ENCODE assay signal across 8 mouse cellular contexts in genomic region chr13:99900557-99900892, GRCm38 (mm10). TPM values are rescaled to one million over a fixed set of nuclear protein-coding genes. Genes with fewer than 3 reads are reported as not detected.
DNase-seq lines count a peak whose midpoint lies in the region; ATAC-seq and TF ChIP-seq lines count a peak whose summit lies in the region.

No protein-coding gene starts in this region.

- no peaks in the 10 kb centered on the region for H3K36me3 ChIP-seq in forebrain, embryonic 10.5 days (replicated peaks)
- H3K36me3 ChIP-seq in hindbrain, embryonic 13.5 days = no peaks in the 10 kb centered on the region
- H3K36me3 ChIP-seq in liver, embryonic 13.5 days = no peaks in the 10 kb centered on the region

- peak; percentile 5 to 26 for DNase-seq in heart, adult 18-20 months
- no peak for DNase-seq in heart, postnatal 25 days (ENCODE audit: low spot score)
- DNase-seq in R1 (ENCODE audit: low read depth, low spot score) = peak; percentile 79
- peak; percentile 62 for DNase-seq in forebrain, embryonic 10.5 days (ENCODE audit: extremely low spot score, low spot score)
- peak; percentile 12 for DNase-seq in liver, embryonic 13.5 days
- no peak for DNase-seq in cerebellum, adult 11-12 months

- intact Hi-C loops in heart, postnatal 25 days (cut with DNase I) = no loop called here

- H3K27ac ChIP-seq in forebrain, embryonic 10.5 days = no peak overlapping the region
- H3K27ac ChIP-seq in hindbrain, embryonic 13.5 days = no peak overlapping the region
- no peak overlapping the region for H3K27ac ChIP-seq in liver, embryonic 13.5 days
- H3K27ac ChIP-seq in olfactory bulb, adult 2 months (ENCODE audit: insufficient read depth, low read depth, low read length) = no peak overlapping the region

- TF ChIP-seq CTCF in olfactory bulb, adult 2 months (IDR thresholded peaks at IDR 0.05; ENCODE audit: insufficient read depth, low read depth, low read length) = no peak

- peak overlapping the region; percentile 48 for H3K4me3 ChIP-seq in forebrain, embryonic 10.5 days
- peak overlapping the region; percentile 43 for H3K4me3 ChIP-seq in hindbrain, embryonic 13.5 days
- H3K4me3 ChIP-seq in liver, embryonic 13.5 days (replicated peaks) = no peak overlapping the region
- peak overlapping the region; percentile 35 for H3K4me3 ChIP-seq in olfactory bulb, adult 2 months (ENCODE audit: insufficient read depth, low read depth, low read length)

- no peak for TF ChIP-seq POLR2A in olfactory bulb, adult 2 months (IDR thresholded peaks at IDR 0.05; ENCODE audit: insufficient read depth, low read depth, low read length)

- peaks cover 22% of the 10 kb centered on the region for H3K4me1 ChIP-seq in forebrain, embryonic 10.5 days
- H3K4me1 ChIP-seq in hindbrain, embryonic 13.5 days (replicated peaks) = peaks cover 17% of the 10 kb centered on the region
- no peaks in the 10 kb centered on the region for H3K4me1 ChIP-seq in liver, embryonic 13.5 days (replicated peaks)
- H3K4me1 ChIP-seq in olfactory bulb, adult 2 months (ENCODE audit: control insufficient read depth, insufficient read depth, low read length) = peaks cover 8% of the 10 kb centered on the region; the same call in 1 of the 2 replicates

- peak overlapping the region; percentile 71 for H3K4me2 ChIP-seq in hindbrain, embryonic 13.5 days
- no peak overlapping the region for H3K4me2 ChIP-seq in liver, embryonic 13.5 days

- no peaks in the 10 kb centered on the region for H3K9me3 ChIP-seq in forebrain, embryonic 10.5 days
- H3K9me3 ChIP-seq in hindbrain, embryonic 13.5 days = no peaks in the 10 kb centered on the region
- no peaks in the 10 kb centered on the region for H3K9me3 ChIP-seq in liver, embryonic 13.5 days (replicated peaks)

- peak; percentile 71 for ATAC-seq in hindbrain, embryonic 13.5 days (ENCODE audit: low FRiP score)
- no peak for ATAC-seq in liver, embryonic 13.5 days (ENCODE audit: low read depth)

- peak overlapping the region; percentile 64 for H3K9ac ChIP-seq in hindbrain, embryonic 13.5 days
- no peak overlapping the region for H3K9ac ChIP-seq in liver, embryonic 13.5 days

- H3K27me3 ChIP-seq in forebrain, embryonic 10.5 days (ENCODE audit: poor library complexity, severe bottlenecking) = peaks cover 55% of the 10 kb centered on the region
- H3K27me3 ChIP-seq in hindbrain, embryonic 13.5 days = peaks cover 45% of the 10 kb centered on the region
- H3K27me3 ChIP-seq in liver, embryonic 13.5 days = peaks cover 33% of the 10 kb centered on the region

- 2% methylated on average over 29 of the region's 30 CpGs for WGBS in forebrain, embryonic 10.5 days
- under 1% methylated on average over 29 of the region's 30 CpGs for WGBS in hindbrain, embryonic 13.5 days
- 6% methylated on average over 28 of the region's 30 CpGs for WGBS in liver, embryonic 13.5 days (ENCODE audit: insufficient replicate concordance)
- 2% methylated on average over 30 of the region's 30 CpGs for WGBS in olfactory bulb, adult 2 months

RNA-seq across cellular contexts. Expression of gene Cartpt, which starts 0.4 kb away (rescaled TPM):
- not detected for total RNA-seq in heart, adult 18-20 months (2021)
- not detected for total RNA-seq in heart, postnatal 25 days (2021)
- 0.53 and 0.95 TPM in 2 replicates for polyA plus RNA-seq in forebrain, embryonic 10.5 days (2016; fragmentation: Nextera tagmentation; extraction: Ambion mirVana)
- polyA plus RNA-seq in hindbrain, embryonic 13.5 days (2015; fragmentation: Nextera tagmentation; extraction: Ambion mirVana) = 18.8 and 24.4 TPM in 2 replicates
- polyA plus RNA-seq in liver, embryonic 13.5 days (2015; fragmentation: Nextera tagmentation; extraction: Ambion mirVana) = 0.09 TPM in 1 of 2 replicates, not detected in the other
- not detected in 2 replicates for polyA plus RNA-seq in olfactory bulb, adult 2 months (2012; ENCODE audit: insufficient read depth, insufficient read length, low replicate concordance, missing spikeins)

Comparison
In these comparisons a context has a peak if more than half of its experiments do, and no peak if none do; other contexts are left out.
1. DNase-seq: peak in heart, adult 18-20 months (2 of 2), R1 (single experiment), forebrain, embryonic 10.5 days (single experiment) and liver, embryonic 13.5 days (single experiment); none in heart, postnatal 25 days (single experiment) and cerebellum, adult 11-12 months (single experiment).
2. RNA of gene Cartpt, which starts 0.4 kb away (polyA plus RNA-seq): 18.8 to 24.4 TPM in hindbrain, embryonic 13.5 days; 0.53 to 0.95 TPM in forebrain, embryonic 10.5 days, 0.09 TPM in liver, embryonic 13.5 days and not detected in olfactory bulb, adult 2 months; every median in the first group is over 10 times any median in the second.